Mouse (Mus musculus) left cerebral cortex, adult 2 months (tissue): ENCODE measurements around the gene Rpl13a. TPM values are rescaled to one million over a fixed set of nuclear protein-coding genes. Genes with fewer than 3 reads are reported as not detected.
A peak's percentile ranks its signal among the peaks of the same experiment; 100 is the strongest.
"Not testable (repeated sequence)": the region's sequence is repeated elsewhere in the genome, so short reads cannot be mapped to it uniquely, and the experiment has no call there.

ENCODE experiments used
- DNase-seq, 2 experiments: peaks; one replicate each; pipeline ENCODE4 v3.0.0; 2021 to 2022; ENCODE audit warnings: low spot score in 2 of 2, mixed read lengths in 1 of 2; ENCODE audit errors: extremely low spot score in 1 of 2
- H3K27ac ChIP-seq: fragments of 200-600 bp; 2 replicates; pipeline ENCODE4 v1.8.1; 2022
- H3K4me3 ChIP-seq: fragments of 200-600 bp; 2 replicates; pipeline ENCODE4 v1.8.1; 2022
- CTCF ChIP-seq: fragments of 200-600 bp; IDR thresholded peaks from 2 replicates; pipeline ENCODE4 v1.8.1; 2022; ENCODE audit warnings: antibody characterized with exemption, mild to moderate bottlenecking, moderate library complexity
- intact Hi-C: fragments of 180-260 bp; cut with DNase I; formaldehyde crosslinking; loops from one replicate; pipeline ENCODE4 v1.15.1; 2025
- long read RNA-seq, 2 experiments: library from polyadenylated mRNA; stranded (forward); transcript quantifications; one replicate each; pipeline ENCODE4 v2.0.0; 2021; ENCODE audit warnings: borderline mapping rate in 2 of 2
- total RNA-seq, 2 experiments: library from RNA; stranded (reverse); gene quantifications; 2 replicates each; pipeline ENCODE4 v1.2.3; 2021

Gene Rpl13a
- total RNA-seq: 100 to 1,000 TPM; 695 to 716 TPM
- long read RNA-seq, experiment 1, transcript Rpl13a-201 (8 exons, 1,047 nt): major isoform, 64 of 86 reads
- long read RNA-seq, experiment 1, transcript Rpl13a-203 (8 exons, 734 nt): minor isoform, 18 of 86 reads
- long read RNA-seq, experiment 1, partial matches to known transcripts: 0 of 86 reads
- long read RNA-seq, experiment 1, other reads (novel, unspliced or antisense): 2 of 86 reads
- long read RNA-seq, experiment 2, transcript Rpl13a-203 (8 exons, 734 nt): minor isoform, 13 of 107 reads
- long read RNA-seq, experiment 2, transcript Rpl13a-201 (8 exons, 1,047 nt): major isoform, 91 of 107 reads
- long read RNA-seq, experiment 2, partial matches to known transcripts: 0 of 107 reads
- long read RNA-seq, experiment 2, other reads (novel, unspliced or antisense): 3 of 107 reads

- Histone ChIP-seq H3K4me3 (peak within 1 kb of the TSS; percentile 85), H3K27ac (peak within 1 kb of the TSS; percentile 93)
- intact Hi-C loops: loop anchor here (2.0 to 10.0 kb wide), 3 partner anchors 26 to 274 kb away; partner anchors contain the start of genes Aldh16a1, Pih1d1 and Pnkp
- peak; percentile 72 for TF ChIP-seq CTCF
- peak; percentile 98 to 99 for DNase-seq
Measured at GRCm38 (mm10) chr7:45128624-45129246, at the start of gene Rpl13a. TSS of gene Rpl13a (minus strand) at chr7:45128761.

DNA sequence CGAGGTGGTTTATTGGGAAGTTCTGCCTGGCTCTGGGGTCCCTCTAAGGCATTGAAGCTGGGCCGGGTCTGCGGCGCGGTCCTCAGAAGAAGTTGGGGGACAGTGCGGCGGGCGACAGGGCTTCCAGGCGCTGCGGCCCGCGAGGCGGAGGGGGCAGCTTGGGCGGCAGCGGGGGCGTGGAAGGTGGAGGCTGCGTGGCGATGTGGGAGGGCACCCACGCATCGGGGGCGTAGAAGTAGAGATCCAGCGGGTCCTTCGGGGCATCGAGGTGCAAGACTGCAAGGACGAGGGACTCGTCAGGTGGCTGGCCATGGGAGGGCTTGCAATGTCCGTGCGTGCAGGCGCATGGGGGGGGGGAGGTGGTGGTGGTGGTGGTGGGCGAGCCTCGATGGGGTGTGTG is 47.8 kb upstream of the Rpl13a start:
- 0 out of 2 replicates have a peak overlapping the region, but pooled peaks have one; percentile 15 for H3K27ac ChIP-seq

GRCm38 (mm10) chr7:45175929-45176328 is 47.4 kb upstream of the Rpl13a start:
- no peak for DNase-seq
- intact Hi-C loops: no loop called here
- Histone ChIP-seq H3K27ac (no peak overlapping the region), H3K4me3 (no peak overlapping the region)
- no peak for TF ChIP-seq CTCF

More for the DNA sequence above, 47.8 kb upstream of the Rpl13a start:
- no peak overlapping the region for H3K4me3 ChIP-seq
- intact Hi-C loops: no loop called here
- DNase-seq: no peak
- TF ChIP-seq CTCF: no peak

DNA sequence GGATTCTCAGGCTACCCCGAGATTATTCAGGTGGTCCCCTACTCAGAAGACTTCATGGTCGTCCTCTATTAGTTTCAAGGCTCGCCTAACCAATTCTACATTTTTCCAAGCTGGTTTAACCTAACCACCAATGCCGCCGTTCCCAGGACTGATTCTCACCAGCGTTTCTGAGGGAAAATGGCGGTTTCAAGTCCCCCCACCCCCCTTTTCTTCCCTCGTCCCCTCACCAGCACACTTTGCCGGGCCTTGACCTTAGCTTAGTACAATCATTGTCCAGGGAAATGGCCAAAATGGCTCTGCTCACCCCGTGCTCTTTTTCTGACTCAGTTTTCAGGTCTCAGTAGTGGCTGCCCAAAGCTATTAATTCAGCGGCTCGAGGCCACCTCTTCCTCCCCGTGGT is 46.8 kb upstream of the Rpl13a start:
- TF ChIP-seq CTCF: no peak
- intact Hi-C loops: no loop called here
- H3K4me3 ChIP-seq: no peak overlapping the region
- no peak for DNase-seq
- H3K27ac ChIP-seq: no peak overlapping the region

DNA sequence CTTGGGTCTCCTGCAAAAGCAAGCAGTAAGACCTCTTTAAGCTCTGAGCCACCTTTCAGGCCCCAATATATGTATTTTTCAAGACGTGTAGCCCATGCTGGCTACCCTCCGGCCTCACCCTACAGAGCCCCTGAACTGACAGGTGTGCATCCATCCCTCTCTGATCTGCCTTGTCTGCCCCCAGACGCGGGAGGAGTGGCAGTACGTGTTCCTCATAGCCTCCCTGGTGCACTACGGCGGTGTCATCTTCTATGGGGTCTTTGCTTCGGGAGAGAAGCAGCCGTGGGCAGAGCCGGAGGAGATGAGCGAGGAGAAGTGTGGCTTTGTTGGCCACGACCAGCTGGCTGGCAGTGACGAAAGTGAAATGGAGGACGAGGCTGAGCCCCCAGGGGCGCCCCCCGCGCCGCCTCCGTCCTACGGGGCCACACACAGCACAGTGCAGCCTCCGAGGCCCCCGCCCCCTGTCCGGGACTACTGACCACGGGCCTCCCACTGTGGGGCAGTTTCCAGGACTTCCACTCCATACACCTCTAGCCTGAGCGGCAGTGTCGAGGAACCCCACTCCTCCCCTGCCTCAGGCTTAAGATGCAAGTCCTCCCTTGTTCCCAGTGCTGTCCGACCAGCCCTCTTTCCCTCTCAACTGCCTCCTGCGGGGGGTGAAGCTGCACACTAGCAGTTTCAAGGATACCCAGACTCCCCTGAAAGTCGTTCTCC is 46.2 kb upstream of the Rpl13a start:
- no peak for TF ChIP-seq CTCF
- intact Hi-C loops: no loop called here
- Histone ChIP-seq H3K4me3 (no peak overlapping the region), H3K27ac (peak overlapping the region; percentile 50; the same call in 1 of the 2 replicates)
- DNase-seq: no peak

- H3K4me3 ChIP-seq, H3K27ac ChIP-seq, DNase-seq, intact Hi-C loops: not testable (repeated sequence)
- peak; percentile 50 for TF ChIP-seq CTCF
Measured at GRCm38 (mm10) chr7:45173772-45174171, 45.2 kb upstream of the Rpl13a start.

GRCm38 (mm10) chr7:45172974-45173373 is 44.4 kb upstream of the Rpl13a start:
- intact Hi-C loops: no loop called here
- DNase-seq: no peak
- peak; percentile 67 for TF ChIP-seq CTCF
- Histone ChIP-seq H3K4me3 (no peak overlapping the region), H3K27ac (no peak overlapping the region)

- intact Hi-C loops: loop anchor here (2.0 kb wide), 1 partner anchor 87 kb away; no protein-coding TSS in a partner anchor
- TF ChIP-seq CTCF: no peak
- Histone ChIP-seq H3K27ac (peak overlapping the region; percentile 93), H3K4me3 (no peak overlapping the region)
- DNase-seq: peak in 1 of 2 experiments; percentile 58
Measured at GRCm38 (mm10) chr7:45169495-45169894, 40.9 kb upstream of the Rpl13a start.

GRCm38 (mm10) chr7:45168656-45169055 is 40.1 kb upstream of the Rpl13a start:
- peak overlapping the region; percentile 43 for H3K4me3 ChIP-seq
- TF ChIP-seq CTCF: no peak
- no peak for DNase-seq
- intact Hi-C loops: loop anchor here (2.0 kb wide), 1 partner anchor 88 kb away; no protein-coding TSS in a partner anchor
- peak overlapping the region; percentile 93 for H3K27ac ChIP-seq

DNA sequence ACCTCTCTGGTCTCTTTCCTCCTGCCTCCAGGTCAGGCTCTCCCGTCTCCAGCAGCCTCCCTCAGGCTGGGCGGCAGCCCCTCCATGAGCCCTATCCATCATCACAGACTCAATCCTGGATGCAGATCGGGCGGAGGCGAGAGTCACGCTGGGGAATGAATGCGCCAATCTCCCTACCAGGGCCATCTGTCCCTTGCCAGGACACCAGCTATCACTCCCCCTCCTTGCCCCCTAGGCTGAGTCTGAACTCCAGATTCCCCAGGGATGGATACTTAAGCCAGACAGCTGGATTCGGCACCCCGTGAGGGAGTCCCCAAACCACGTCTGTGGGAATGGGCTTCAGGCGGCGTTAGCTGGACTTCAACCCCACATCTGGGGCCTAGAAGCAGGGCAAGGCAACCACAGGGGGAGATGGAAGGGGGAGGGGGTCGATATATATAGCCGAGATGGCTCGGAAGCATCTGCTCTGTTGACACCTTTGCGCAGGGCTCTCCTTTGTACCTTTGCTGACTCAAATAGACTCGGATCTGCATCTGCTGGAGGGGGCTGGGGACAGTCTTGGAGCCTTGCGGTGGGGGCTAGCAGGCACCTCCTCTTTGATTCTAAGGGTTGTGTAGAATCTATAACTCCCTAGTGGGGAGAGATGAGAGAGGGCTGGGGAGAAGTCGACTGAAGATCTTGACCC is 39.3 kb upstream of the Rpl13a start:
- H3K4me3 ChIP-seq: peak overlapping the region; percentile 43
- DNase-seq: peak in 1 of 2 experiments; percentile 65
- intact Hi-C loops: loop anchor here (2.0 kb wide), 1 partner anchor 89 kb away; no protein-coding TSS in a partner anchor
- H3K27ac ChIP-seq: peak overlapping the region; percentile 93
- no peak for TF ChIP-seq CTCF

DNA sequence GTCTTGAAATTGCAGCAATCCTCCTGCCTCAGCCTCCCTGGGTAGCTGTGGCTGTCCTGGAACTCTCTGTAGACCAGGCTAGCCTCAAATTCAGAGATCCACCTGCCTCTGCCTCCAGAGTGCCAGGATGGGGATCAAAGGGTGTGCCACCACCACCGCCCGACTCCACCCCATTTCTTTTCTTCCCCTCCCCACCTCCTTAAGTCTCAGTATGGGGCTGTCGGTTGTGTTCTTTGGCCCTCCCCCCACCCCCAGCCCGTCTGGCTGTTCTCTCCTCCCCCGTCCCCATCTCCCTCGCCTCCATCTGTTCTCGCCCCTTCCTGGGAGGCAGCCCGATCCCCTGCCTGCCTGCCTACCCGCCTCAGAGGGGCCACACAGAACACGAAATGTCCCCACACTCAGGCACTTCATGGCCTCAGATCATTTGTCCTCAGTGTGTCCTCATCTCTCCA is 38.4 kb upstream of the Rpl13a start:
- Histone ChIP-seq H3K27ac (peak overlapping the region; percentile 96), H3K4me3 (peak overlapping the region; percentile 69)
- no peak for TF ChIP-seq CTCF
- intact Hi-C loops: loop anchor here (1.0 kb wide), 1 partner anchor 84 kb away; no protein-coding TSS in a partner anchor
- peak in 1 of 2 experiments; percentile 58 for DNase-seq
